Mouse (Mus musculus): ENCODE data around the gene Sertad1.

Sertad1 gene

DNA sequence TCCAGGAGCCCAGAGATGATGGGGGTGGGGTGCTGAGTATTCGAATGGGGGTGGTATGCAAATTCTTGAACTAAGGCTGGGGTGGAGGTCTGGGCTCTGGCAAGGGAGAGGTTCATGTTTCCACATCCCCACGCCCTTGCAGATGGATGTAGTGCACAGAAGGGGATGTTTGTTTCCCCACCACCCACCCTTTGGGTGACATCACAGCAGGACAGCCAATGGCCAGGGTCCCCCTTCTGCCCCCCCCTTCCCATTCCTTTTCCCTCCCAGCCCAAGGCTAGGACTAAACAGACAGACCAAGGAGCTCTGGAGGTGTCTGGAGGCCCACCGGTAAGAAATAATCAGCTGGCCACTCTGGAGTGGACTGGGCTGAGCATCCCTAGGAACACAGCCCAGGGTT, 12.3 kb downstream of the Sertad1 start, which contains the start of gene Prx:
Gene Prx, plus strand, starts transcription at position 289 of the 400 bp plus-strand sequence.
- DNase-seq (ENCODE audit: low spot score): no peak

DNA sequence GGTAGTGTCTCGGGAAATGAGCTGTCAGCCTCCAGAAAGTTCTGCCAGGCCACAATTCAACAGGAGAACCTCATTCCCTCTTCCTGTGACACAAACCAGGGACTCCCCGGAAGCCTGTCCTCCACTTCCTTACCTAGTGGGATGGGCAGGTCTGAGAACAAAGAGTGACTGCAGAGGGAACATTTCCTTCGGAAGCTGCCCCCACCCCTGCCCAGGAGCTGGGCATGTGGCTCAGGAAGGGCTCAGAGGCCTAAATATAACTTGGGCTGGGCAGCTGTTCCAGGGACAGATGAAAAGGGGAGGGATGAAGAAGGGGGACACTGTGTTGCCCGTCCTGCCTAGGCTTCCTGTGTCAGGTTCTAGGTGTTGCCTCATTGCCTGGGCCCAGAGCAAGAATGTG, 14.9 kb downstream of the Sertad1 start:
- no peak for DNase-seq (ENCODE audit: low spot score)

- no peak for DNase-seq (ENCODE audit: low spot score)
Observed at GRCm38 (mm10) chr7:27506765-27507370, 20.2 kb downstream of the Sertad1 start.

DNA sequence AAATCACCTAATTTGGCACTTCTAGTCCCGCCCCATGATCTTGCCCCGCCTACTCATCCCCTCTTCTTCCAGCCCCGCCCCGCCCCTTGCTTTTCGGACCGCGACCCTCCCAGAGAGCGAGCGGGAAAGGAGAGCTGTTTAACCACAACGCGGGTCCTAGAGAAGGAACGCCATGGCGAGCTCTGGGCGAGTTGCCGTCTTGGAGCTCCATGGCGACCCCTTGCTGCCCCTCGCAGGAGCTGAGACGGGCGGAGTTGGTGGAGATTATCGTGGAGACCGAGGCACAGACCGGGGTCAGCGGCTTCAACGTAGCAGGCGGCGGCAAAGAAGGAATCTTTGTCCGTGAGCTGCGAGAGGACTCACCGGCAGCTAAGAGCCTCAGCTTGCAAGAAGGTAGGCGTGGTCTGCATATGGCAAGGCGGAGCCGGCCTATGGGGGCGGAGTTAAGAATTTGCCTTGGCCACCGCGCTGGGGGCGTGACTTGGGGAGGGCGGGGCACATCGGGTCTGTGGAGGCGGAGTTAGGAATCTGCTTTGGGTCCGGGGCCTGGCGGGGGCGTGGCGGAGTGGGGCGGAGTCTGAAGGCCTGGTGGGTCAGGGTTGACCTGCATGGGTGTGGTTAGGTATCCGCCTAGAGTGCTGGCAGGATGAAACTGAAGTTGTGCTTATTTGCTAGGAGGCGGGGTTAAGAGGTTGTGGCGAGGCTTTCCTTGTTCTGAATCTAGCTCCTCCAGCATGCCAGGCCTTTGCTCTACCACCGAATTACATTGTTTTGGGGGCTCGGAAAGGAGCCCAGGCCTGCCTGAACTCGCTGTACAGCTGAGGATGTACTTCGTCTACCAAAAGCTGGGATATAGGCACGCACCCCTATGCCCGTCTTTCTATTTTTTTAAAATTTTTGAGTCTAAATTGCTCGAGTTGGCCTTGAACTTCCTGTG, 21.3 kb downstream of the Sertad1 start:
- peak; percentile 97 for DNase-seq (ENCODE audit: low spot score)

- peak; percentile 76 for DNase-seq (ENCODE audit: low spot score)
Observed at GRCm38 (mm10) chr7:27508648-27509005, 21.9 kb downstream of the Sertad1 start.

GRCm38 (mm10) chr7:27510809-27511208, 24.1 kb downstream of the Sertad1 start:
- no peak for DNase-seq (ENCODE audit: low spot score)

DNA sequence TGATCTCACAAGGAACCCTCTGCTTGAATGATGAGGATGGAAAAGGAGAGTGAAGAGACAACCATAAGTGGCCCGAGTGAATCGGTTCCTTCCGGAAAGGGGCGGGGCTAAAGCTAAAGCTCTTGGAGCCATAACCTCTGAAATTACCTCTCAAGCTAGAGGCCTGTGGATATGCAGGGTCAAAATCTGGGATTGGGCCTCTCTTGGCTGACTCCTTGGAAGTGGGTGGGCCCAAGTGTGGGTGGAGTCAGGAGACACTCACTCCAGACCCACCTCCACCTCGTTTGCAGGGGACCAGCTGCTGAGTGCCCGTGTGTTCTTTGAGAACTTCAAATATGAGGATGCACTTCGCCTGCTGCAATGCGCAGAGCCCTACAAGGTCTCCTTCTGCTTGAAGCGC, 28.3 kb downstream of the Sertad1 start:
- DNase-seq (ENCODE audit: low spot score): no peak

DNA sequence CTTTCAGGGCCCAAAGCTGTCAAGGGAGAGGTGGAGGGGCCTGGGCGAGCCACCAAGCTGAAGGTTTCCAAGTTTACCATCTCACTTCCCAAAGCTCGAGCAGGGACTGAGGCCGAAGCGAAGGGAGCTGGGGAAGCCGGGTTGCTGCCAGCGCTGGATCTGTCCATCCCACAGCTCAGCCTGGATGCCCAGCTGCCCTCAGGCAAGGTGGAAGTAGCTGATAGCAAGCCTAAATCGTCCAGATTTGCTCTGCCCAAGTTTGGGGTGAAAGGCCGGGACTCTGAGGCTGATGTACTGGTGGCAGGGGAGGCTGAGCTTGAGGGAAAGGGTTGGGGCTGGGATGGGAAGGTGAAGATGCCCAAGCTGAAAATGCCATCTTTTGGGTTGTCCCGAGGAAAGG, 31.6 kb downstream of the Sertad1 start:
- no peak for DNase-seq (ENCODE audit: low spot score)

DNA sequence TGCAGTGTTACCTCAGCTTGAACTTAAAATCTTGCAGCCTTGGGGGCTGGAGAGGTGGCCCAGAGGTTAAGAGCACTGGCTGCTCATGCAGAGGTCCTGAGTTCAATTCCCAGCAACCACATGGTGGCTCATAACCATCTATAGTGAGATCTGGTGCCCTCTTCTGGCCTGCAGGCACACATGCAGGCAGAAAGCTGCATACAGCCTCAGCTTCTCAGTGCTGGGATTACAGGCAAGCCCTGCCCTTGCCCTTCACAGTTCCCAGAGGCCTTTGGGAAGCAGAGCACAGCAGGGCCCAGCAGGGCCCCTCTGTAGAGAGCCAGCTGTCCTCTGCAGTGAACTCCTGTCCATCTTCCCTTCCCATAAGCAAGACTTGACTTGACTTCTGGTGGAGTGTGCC, 33.4 kb downstream of the Sertad1 start:
- DNase-seq (ENCODE audit: low spot score): no peak

- DNase-seq (ENCODE audit: low spot score): no peak
Observed at GRCm38 (mm10) chr7:27520599-27520998, 33.9 kb downstream of the Sertad1 start.

- DNase-seq (ENCODE audit: low spot score): no peak
Observed at GRCm38 (mm10) chr7:27522967-27523366, 36.3 kb downstream of the Sertad1 start, which contains the start of gene Hipk4. TSS of gene Hipk4 (plus strand) at chr7:27523267.

DNA sequence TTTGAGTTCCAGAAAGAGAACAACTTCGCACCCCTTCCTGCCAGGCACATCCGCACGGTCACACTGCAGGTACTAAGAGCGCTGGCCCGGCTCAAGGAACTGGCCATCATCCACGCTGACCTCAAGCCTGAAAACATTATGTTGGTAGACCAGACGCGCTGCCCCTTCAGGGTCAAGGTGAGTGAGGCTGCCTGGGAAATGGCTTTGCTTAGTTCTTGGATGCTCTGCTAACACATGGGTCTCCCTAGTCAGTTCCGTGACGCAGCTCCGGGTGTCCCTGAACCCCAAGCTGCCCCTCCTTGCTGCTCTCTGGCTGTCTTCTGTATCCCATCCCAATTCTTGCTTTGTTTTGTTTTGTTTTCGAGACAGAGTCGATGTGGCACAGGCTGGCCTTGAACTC, 37.1 kb downstream of the Sertad1 start:
- no peak for DNase-seq (ENCODE audit: low spot score)

DNA sequence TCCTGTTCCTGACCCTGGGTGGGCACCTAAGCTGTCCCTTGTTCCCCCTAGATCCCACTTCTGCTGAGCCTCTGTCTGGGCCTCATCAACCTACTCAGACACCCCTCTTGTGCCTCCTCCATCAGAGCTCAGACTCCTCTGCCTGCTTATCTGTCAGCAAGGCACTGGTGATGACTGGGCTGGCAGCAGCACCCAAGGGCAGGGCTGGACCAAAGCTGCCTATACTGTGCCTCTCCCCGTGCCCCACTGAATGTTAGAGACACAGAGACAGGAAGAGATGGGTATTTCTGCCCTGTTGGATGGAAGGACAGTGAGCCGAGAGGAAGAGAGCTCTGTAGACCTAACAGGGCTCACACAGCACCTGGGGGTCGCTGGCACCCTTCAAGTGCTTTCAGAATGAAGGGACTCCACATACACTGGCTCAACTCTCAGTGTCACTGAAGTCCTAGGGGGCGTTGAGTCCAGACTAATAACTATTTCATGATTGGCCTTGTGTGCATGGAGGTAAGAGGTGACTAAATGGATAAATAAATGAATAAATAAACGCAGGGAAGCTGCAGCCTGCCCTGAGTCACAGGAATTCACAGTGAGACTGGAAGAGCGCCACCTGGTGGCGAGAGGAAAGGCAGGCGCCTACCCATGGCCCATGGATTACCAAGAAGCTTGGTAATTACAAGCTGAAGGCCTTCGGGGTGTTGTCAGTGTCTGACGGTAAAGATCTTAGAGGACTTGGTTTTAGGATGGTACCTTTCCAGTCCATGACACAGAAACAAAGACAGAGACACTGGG, 39.5 kb downstream of the Sertad1 start:
- DNase-seq (ENCODE audit: low spot score): peak; percentile 65

- DNase-seq (ENCODE audit: low spot score): no peak
Observed at GRCm38 (mm10) chr7:27529070-27529469, 42.4 kb downstream of the Sertad1 start.

DNA sequence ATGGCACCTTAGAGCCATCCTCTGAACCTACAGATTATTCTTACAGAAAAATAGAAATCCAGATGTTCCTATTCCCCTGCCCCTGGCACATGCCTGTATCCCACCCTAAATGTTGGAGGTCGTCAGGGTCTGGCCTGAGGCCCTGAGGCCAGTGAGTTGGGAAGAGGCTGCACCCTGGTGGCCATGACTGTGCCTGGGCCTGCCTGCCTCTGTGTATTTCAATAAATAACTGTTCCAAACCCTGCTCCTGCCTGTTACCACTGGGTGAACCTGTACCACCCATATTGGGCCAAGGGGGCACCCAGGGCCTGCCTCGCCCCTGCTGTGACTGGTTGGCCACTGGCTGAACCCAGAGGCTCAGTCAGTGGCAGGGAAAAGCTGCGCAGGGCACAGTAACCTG, 44.2 kb downstream of the Sertad1 start:
- DNase-seq (ENCODE audit: low spot score): no peak

GRCm38 (mm10) chr7:27531707-27532106, 45.0 kb downstream of the Sertad1 start:
- DNase-seq (ENCODE audit: low spot score): no peak

DNA sequence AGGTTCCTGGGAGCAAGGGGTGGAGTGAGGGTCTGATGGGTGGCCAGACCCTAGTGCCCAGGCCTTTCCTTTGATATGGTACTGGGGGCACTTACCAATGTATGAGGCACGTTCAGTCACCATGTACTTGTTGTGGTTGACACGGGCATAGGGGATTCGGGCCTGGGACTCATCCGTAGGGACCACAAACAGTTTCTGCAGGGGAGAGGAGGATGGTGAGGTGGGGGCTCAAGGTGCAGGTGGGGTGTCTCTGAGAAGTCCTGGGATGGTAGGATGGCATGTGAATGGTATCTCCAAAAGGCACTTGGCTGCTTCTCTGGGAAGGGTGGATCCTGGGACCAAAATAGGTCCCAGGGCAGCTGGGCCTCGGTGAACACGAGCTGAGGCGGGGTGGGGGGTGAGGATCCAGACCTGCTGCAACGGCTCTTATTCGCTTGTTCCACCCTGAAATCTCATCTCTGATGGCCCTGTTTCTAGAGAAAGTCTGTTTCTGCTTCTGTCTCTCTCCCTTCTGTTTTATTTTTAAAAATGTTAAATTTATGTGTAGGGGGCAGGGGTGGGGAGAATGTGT, 45.9 kb downstream of the Sertad1 start:
- DNase-seq (ENCODE audit: low spot score): no peak

DNA sequence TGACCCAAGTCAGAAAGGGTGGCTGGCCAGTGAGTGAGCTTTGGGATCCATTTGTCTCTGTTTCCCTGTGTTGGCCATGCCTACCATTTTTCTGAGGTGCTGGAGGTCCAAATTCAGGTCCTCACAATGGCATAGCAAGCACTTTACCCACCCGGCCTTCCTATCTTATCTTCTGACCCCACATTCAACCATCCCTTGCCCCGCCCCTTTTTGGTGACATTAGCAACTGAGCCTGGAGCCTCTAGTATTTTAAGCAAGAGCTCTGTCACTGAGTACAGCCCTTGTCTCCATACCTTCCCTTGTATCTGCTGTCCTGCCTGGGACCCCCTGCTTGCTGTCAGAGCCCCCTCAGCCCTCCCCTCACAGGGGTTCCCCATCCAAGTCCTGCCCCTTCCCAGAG, 48.7 kb downstream of the Sertad1 start:
- no peak for DNase-seq (ENCODE audit: low spot score)

- DNase-seq (ENCODE audit: low spot score): no peak
Observed at GRCm38 (mm10) chr7:27536618-27537017, 49.9 kb downstream of the Sertad1 start.

GRCm38 (mm10) chr7:27537998-27538397, 51.3 kb downstream of the Sertad1 start:
- DNase-seq (ENCODE audit: low spot score): no peak

DNA sequence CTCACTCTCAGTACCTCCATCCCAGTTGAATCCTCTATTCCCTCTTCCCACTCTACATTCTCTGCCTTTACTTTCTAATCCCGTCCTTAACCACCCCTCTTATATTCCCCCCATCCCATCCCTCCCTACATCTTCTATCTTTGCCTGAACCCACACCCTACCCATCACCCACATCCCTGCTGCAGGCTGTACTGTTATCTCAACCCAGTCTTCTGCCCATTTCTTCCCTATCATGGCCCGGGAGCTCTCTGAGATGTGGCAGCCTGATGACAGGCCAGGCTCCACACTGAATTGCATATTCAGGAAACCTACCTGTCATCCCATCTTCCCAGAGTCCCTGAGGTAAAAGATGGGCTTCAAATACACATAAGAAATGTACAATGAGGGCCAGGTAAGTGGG, 52.1 kb downstream of the Sertad1 start:
- DNase-seq (ENCODE audit: low spot score): no peak
